Mouse (Mus musculus) spleen, postnatal 14 days (tissue): ENCODE data around the gene Ctc1.
"Not testable (repeated sequence)": the region's sequence is repeated elsewhere in the genome, so short reads cannot be mapped to it uniquely, and the experiment has no call there.

ENCODE experiments used
- DNase-seq, 2 experiments: peaks; one replicate each; pipeline ENCODE4 v3.0.0; 2021 to 2022; ENCODE audit warnings: low spot score in 2 of 2

The Ctc1 gene

DNA sequence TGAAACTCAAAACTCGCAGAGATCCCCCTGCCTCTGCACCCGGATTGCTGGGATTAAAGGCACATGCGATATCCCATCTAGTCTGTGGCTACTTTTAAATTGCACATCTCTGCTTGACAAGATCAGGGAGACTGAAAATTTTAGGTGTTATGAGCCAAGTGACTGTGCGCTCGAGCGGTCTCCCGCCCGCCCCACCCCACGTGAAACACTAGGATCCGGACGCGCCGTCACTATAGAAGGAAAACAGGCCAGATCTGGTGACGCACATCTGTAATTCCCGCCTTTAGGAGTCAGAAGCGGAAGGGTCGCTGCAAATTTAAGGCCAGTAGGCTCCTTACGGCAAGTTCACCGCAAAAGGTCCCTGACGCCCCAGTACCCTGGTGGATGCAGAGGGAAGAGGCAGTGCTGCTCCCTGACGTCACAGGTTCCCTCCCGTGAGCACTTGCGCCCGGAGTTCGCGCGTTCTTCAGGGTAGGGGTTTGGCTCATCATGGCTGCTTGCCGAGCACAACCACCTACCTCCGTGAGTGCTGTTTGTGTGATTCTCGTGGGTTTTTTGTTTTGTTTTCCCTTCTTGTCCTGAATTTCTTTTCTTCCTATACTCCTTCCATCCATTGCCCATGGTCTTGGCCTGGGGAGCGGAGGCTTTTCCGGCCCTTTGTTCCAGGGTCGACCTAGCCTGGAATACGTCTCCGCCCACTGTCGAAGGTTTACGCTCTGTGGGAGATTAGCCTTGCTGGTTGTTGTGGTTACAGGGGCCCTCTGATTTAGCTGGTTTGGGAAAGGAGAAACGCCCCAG, at the start of gene Ctc1:
Gene Ctc1 (plus strand): TSS at position 268 of the 798 bp plus-strand sequence.
- DNase-seq = peak; percentile 79 to 88

DNA sequence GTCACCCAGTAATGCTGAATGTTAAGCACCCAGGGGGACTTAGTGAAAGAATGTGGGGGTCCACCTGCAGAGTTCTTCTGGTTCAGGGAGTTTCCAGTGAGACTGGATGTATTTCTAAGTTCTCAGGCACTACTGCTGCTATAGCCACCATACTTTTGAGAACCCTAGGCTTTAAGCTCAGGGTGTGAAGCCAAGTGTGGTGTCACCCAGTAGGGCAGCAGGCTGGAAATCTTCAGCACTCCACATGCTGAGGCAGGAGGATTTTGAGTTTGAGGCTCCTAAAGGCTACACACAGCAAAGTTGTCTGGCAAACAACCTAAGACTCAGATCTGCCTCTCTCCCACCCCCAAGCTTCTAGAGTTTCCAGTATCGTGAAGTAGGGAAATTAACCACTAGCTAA, 49.2 kb upstream of the Ctc1 start:
- DNase-seq = no peak

DNA sequence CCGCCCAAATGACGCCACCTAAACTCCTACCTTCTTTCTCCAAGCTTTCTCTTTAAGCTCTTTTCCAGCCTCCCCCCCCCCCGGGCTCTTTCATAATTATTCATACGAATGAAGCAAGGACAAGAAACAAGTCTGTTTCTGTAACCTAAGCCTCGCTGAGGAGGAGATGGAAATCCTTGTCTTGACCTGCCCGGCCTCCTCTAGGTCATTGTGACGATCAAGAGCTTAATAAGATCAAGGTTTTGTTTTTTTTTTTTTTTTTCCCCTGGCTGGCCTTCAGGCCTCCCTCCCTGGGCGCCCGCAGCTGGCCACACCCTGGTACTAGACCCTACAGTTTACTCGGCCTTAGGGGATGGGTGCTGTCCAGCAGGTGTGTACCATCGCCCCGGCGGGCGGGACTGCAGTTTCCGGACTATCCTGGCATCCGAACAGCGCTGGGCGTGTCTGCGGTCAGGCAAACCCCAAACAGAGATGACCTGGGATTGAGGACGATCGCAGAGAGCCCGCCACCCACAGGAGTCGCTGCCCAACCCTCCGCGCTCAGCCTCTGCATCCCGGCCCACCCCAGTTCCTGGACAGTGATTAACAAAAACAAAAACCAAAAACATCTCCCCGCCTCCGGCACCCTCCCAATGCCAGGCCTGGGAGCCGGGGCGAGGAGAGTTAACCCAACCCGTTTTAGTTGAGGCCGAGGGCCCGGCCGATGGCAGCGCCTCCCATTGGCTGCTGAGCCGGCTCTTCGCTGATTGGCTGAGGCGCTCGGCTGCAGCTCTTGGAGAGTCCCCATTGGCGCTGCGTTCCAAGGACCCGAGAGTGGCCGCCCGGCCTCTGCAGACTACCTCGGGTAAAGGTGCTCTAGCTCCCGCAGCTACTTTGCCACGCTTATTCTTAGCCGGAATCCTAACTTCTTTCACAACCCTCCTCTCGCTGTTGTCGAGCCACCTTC, 48.1 kb upstream of the Ctc1 start, which contains the start of gene Slc25a35:
Gene Slc25a35 (plus strand): TSS at position 795 of the 946 bp plus-strand sequence.
- peak; percentile 80 to 87 for DNase-seq

DNA sequence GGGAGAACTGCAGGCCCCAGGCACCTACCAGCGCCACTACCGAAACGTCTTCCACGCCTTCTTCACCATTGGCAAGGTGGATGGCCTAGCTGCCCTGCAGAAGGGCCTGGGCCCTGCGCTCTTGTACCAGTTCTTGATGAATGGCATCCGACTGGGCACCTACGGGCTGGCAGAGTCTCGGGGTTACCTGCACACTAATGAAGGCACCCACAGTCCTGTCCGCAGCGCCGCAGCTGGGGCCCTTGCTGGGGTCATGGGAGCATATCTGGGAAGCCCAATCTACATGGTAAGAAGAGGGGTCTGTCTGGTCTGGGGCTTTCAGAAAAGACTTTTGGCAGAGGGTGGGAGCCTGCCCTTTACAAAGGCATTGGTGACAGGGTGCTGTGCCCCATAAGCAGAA, 47.0 kb upstream of the Ctc1 start:
- no peak for DNase-seq

DNA sequence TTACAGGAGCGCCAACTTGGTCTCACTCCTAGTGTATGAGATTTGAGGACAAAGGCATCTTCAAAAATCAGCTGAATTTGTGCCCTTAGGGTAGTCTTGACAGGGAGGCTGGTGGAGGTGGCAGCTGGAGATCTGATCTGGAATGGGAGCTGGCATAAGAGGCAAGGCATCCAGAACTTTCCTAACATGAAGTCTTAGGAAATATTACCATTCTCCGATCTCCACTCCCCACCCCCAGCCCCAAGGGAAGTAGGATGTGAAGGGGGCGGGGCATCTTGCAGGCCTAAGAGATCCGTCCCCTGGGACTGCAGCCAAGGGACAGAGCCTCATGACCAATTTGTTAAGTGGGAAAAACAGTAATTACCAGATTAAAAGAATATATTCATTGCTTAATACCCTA, 45.5 kb upstream of the Ctc1 start:
- no peak for DNase-seq

DNA sequence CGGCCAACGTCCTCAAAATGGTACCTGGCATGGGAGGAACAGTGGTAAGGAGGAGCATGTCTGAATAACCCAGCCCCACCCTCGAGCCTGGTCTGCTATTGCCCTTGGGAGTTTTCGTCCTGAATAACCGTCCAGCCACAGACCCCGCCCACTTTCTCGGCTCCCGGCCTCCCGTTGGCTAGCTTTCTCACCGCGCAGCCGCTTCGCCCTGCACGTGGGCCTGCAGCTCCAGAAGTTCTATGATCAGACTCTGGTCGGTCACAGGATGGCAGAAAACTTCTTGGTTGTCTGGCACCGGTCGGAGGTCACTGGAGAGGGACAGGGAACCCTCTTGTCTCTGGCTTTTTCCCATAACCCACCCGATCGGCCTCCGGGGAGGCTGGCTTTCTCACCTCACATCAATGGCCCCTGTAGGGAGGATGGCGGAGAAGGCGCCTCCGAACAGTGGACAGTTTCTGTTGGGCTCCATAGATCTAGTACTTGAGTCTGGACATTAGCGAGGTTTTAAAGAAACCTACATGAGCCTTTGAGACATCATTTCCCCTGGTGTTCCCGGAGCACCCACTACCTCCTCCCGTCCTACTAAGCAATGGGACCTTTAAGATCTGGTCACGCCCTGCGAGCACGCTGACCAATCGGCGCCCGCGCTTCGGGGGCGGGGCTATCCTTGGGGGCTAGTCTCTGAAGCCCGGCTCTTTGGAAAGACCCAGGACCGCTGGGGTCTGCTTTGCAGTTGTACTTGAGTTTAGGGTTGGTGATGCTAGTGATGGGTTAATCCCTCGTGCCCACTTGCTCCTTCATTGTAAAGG, 42.3 kb upstream of the Ctc1 start:
- peak; percentile 57 to 68 for DNase-seq

DNA sequence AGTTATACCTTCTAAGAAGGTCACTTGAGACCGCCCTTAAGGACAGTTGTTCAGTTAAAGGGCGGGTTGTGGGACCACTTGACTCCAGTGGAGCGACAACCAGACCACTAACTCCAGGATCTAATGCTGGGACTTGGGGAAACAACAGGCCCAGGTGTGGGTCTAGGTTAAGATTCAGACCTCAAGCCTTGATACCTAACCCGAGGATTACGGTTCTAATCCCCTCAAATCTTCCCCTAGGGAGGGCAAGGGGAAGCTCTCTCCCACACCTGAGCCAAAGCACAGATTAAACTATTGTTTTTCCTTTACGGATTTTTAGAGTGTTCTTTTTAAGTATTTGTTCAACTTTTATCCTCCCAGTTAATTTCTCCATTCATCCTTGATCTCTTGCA, 41.7 kb upstream of the Ctc1 start:
- no peak for DNase-seq

DNA sequence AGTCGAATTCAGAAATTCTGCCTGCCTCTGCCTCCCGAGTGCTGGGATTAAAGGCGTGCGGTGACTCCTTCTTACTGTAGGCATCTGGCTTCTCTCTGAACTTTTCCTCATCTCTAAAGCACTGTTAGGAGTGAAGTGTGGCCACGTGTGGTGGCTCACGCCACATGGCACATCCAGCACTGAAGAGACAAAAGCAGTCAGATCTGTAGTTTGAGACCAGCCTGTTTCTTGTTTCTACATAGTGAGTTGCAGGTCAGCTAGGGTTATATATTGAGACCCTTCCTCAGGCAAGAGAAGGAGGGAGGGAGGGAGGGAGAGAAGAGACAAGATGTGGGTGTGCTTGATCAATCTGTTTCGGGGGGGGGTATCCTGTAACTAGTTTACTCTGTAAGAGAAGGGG, 40.6 kb upstream of the Ctc1 start, which contains the start of gene Rangrf:
Gene Rangrf (minus strand): TSS at position 101 of the 400 bp plus-strand sequence.
- DNase-seq = no peak

DNA sequence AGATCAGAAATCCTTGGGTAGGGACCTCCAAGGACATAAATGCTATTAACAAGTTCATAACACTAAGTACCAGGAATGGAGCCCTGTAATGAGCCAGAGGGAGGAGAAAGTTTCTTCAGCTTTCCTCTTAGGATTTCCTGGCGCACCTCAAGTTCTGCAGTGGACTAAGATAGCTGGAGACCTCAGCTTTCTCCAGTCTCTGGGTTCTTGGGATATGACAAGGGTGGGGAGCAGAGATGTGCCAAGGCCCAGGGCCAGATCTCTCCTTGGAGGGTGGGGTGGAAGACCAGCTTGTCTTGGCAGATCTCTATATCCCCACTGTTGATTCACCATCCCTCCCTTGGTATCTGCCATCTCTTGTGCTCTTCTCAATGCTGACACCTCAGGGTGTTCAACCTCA, 40.1 kb upstream of the Ctc1 start:
- DNase-seq = no peak

DNA sequence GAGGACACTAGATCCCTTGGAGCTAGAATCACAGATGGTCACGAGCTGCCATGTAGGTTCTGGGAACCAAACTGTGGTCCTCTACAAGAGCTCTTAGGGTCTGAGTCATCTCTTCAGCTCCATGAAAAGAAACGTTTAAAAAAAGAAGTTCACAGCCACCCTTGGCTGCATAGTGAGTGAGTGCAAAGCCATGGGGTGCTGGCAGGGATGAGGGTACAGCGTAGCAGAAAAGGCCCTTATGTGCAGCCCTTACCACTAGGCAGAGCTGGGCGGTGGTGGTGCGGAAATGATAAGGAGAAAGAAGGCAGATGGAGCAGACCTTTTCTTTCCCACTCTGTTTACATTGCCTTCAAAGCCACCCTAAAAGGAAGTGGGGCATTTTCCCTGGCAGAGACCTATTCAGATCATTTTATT, 36.4 kb upstream of the Ctc1 start:
- DNase-seq = no peak

DNA sequence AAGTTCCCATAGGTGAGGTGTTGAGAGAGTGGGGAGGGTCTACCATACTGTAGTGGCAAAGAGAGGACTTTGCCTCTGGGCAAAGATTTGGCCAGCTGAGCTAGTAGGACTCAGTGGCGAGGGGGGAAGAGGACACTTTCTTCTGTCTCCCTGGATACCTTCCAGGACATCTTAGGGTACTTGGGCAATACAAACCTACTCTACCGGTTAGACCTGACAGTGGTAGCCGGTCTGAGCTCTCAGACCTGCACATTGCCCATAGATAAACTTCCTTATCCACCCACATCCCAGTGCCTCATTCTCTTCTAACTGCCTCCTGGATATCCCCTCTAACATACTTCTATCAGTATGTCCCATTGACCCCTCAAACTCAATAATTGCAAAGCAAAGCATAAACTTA, 34.8 kb upstream of the Ctc1 start:
- DNase-seq = no peak

DNA sequence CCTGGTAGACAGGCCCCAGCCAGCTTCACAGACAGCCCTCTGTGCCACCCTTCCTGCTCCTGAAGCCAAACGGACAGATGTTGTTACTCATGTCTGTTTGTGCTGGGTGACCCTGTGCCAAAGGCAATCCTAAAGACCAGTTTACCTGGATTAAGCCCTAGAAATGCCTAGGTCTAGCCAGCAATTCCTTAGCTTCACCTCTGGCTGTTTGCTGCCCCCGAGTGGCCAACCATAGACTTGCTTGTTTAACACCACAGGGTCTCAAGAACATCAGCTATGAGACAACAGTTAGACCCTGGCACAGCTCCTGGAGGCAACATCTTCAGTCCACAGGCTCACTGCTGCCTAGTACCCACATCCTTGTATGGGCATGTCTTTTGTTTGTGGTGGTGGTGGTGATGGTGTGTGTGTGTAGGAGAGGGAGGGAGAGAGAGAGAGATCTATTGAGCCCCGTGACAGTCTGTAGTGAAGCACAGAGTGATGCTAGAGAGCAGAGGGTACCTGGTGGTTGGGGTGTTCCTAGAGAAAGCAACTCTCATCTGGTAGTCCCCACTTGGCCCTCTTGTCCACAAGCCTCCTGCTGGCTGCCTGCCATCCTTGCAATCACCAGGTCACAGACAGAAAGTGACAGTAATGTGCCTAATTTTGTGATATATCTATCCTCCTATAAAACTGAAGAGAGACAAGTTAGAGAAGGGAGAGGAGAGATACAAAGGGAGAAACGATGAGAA, 32.9 kb upstream of the Ctc1 start:
- DNase-seq = peak; percentile 53 to 65

DNA sequence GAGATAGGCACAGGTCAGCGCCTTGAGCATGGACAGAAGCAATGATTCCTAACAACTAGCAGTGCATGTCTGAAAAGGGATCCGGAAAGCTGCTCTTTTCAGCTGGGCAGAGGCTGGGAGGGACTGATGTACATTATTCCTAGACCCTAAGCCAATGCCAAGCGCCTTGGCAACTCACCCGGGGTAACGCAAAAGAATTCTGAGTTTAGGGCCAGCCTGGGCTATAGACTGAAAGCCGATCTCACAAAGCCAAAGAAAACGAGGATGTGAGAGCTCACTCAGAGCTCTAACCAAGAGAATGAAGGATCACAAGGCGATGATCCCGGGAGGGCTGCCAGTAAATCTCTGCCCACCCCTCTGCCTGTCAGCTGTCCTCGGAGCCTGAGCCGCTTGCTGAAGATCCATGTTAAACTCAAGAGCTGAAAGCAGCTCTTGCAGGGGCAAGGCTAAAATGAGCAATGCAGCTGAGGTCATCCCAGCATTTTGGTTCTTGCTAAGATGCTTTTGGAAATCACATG, 28.3 kb upstream of the Ctc1 start:
- DNase-seq = no peak

DNA sequence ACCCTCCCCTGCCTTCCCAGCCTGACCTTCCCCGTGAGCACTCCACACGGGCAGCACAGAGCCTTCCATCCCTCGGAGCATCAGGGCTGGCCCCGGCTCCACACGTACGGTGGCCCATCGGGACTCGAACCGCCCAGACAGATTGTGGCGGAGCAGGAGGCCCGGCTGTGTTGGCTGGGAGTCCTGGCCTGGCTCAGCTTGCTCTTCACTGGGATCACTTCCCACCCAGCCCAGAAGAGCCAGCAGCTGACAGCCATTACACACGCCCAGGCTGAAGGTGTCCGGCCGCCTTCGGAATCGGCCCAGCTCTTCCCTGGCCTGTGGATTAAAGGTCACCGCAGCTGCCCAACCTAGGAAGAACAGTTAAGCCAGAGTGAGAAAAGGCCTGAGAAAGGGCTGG, 27.4 kb upstream of the Ctc1 start:
- DNase-seq = no peak

DNA sequence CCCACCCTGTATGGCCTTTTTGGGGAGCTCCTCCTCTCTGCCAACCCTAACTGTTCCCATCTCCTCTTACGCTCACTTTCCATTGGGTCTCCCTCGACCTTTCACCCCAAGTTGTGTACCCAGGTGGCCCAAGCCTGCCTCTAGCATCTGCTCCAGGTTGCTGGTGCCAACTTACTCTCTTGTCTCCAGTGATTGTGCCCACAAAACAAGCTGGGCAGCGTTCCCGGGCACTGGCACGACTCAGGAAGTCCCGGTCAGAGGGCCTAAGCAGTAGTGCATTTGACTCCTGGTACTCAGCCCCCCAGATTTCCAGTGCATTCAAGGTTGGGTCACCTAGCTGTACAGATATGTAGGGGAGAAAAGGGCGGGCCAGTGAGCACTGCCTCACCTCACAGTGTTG, 22.6 kb upstream of the Ctc1 start:
- DNase-seq = no peak

DNA sequence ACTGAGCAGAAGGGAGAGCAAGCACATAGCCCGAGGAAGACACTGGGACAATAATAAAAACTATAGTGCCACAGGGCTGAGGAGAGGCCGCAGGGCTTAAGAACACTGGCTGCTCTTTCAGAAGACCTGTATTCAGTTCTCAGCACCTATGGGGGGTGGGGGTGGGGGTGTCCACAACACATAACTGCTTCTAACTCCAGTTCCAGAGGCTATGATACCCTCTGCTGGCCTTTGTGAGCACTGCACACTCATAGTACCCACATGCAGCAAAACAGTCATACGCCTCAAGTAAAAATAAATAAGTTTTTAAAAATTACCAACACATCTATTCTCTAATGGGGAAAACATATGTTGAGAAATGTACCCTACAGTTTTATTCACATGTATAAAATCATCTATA, 21.3 kb upstream of the Ctc1 start:
- DNase-seq = no peak

DNA sequence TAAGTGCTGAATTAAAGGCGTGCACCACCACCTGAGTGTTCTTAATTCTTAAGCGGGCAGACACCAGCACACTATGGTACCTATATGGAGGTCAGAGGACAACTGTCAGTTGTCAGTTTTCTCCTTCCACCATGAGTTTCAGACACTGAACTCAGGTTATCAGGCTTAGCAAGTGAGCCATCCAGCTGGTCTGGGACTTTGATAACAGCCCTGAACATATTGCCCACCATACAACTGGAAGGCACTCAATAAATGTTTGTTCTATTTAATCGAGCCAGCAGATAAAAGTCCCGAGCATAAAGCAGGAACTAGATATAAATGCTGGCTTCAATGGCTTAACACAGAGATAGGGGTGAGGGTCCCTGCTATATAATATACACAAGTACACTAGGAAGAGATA, 18.6 kb upstream of the Ctc1 start:
- no peak for DNase-seq

DNA sequence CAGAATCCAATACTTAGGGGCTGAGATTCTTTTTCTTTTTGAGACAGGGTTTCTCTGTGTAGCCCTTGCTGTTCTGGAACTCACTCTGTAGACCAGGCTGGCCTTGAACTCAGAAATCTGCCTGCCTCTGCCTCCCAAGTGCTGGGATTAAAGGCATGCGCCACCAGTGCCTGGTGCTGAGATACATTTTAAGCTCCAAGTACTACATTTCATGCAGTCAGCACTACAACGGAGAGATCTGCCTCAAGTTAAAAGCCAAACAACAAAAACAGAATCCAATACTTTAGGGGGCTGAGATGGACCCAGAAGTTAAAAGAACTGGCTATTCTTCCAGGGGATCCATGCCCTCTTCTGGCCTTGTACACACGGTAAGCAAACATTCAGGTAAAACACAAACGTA, 12.9 kb upstream of the Ctc1 start:
- not testable (repeated sequence) for DNase-seq

DNA sequence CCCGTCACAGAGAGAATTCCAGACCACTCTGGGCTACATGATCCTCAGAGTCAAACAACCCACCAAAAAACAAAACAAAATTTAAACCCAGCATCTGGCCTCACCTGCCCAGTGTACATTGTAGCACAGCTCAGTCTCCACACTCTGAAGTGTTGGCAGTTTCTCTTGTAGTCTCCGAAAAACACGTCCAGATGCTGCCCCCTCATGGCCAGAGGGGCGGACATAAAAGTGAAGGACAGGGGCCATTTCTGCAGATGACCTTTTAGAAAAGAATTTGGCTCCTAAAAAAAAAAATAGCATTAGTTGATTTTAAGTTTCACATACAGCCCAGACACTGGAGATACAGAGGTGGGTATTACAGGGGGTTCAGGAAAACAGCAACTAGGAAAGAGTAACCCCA, 12.1 kb upstream of the Ctc1 start:
- no peak for DNase-seq

DNA sequence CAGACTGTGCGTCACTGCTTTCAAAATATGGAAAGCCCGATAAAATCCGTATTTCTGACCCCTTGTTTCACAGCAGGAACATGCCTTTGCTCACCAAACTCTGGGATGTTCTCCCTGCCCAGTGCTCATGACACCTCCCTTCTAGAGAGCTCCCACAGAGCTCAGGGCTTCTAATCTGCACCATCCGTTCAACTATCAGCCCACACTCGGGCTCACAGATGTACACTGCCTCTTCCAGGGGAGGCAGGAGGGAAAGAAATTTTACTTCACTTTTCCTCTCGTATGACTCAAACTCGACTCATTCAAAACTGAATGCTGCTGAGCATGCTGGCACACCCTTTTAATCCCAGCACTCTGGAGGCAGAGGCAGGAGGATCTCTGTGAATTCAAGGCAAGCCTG, 10.5 kb upstream of the Ctc1 start:
- DNase-seq = no peak

DNA sequence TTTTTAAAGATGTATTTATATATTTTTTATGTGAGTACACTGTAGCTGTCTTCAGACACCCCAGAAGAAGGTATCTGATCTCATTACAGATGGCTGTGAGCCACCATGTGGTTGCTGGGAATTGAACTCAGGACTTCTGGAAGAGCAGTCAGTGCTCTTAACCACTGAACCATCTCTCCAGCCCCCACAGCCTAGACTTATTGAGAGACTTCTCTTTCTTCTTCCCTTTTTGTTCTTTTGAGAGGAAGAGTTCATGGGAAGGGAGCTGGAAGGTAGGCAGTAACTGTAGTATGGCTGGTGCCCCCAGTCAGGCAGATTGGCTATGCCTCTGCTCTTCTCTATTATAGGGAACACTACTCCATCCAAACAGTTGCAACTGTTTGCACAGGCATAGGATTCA, 9.1 kb upstream of the Ctc1 start:
- not testable (repeated sequence) for DNase-seq
